Mouse (Mus musculus) ES-Bruce4 (cell line): ENCODE data around the gene Gabrb3.

Experiments used
- EP300 ChIP-seq: IDR thresholded peaks from 2 replicates; pipeline ENCODE4 v1.6.1; 2011; ENCODE audit warnings: low read depth, low read length; ENCODE audit not compliant: insufficient read depth
- POLR2A ChIP-seq: IDR thresholded peaks from one replicate; pipeline ENCODE4 v1.8.1; 2011; ENCODE audit warnings: low read length; ENCODE audit not compliant: insufficient read depth

DNA sequence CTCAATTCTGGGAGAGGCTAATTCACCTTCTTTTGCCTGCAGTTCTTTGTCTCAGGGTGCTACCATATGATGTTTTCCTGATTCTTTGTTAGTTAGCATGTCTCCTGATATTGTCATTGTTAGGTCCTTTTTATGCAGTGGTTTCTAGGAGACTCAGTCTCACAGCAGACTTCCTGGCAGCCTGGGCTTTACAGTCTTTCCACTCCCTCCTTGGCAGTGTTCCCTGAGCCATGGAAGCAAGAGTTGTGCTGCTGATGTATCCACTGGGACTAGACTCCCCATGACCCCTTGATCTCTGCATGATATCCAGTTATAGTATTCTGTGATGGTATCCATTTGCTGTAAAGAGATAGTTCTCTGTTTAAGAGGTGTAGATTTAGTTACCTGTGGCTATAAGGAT, 281.6 kb downstream of the Gabrb3 start:
- TF ChIP-seq POLR2A (no peak), EP300 (no peak)
